Mouse (Mus musculus): ENCODE results near the gene Magi2. TPM values are rescaled to one million over a fixed set of nuclear protein-coding genes. Genes with fewer than 3 reads are reported as not detected.
A peak's percentile ranks its signal among the peaks of the same experiment; 100 is the strongest.
"Not testable (repeated sequence)": the region's sequence is repeated elsewhere in the genome, so short reads cannot be mapped to it uniquely, and the experiment has no call there.

Gene Magi2
- total RNA-seq, 1 experiment from 2014 or later = 7.6 TPM

GRCm38 (mm10) chr5:19462541-19462940 lies 235.7 kb downstream of the Magi2 start:
- no peak for DNase-seq

DNA sequence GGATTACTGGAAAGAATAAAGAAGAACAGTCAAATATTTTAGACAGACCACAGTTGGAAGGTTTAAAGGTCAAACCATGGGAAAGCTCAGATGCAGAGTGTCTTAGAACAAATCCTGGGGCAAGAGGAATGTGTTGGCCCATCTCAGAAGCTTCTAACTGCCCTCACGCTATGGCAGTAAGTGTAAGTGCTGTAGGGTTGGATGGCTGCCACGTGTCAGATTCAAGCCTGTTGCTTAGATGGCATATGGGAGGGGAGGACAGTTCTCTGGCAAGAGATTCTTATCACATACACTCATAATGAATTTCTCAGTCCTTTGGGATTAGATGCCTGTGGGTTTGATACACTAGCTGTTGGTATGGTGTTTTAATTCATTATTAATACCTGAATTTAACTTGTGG lies 238.5 kb downstream of the Magi2 start:
- peak; percentile 4 for DNase-seq

DNA sequence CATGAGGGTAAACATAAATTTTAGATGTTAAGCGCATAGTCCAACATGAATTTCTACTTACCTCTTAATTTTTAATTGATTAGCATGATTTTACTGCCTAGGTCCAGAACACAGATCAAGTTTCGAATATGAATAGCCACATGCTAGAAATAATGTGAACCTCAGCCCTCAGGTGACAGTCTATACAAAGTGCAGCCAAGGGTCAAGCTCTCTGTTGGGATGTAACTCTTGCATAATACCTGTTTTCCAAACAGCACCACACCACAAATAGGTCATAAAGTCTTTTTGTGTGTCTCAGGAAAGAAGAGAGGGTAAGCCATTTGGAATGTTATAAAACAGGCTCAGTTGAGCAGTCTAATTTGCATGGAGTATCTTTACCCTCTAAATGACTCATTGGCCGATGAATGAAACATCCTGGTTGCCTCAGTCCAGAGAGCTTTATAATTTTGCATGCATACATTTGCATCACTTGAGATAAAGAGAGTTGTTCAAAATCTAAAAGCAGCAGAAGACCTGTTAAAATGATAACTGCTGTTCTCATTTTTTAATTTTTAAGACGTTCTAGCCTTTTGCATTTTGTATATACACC lies 246.1 kb downstream of the Magi2 start:
- DNase-seq = no peak

GRCm38 (mm10) chr5:19482981-19483380 lies 256.1 kb downstream of the Magi2 start:
- DNase-seq = peak; percentile 78

DNA sequence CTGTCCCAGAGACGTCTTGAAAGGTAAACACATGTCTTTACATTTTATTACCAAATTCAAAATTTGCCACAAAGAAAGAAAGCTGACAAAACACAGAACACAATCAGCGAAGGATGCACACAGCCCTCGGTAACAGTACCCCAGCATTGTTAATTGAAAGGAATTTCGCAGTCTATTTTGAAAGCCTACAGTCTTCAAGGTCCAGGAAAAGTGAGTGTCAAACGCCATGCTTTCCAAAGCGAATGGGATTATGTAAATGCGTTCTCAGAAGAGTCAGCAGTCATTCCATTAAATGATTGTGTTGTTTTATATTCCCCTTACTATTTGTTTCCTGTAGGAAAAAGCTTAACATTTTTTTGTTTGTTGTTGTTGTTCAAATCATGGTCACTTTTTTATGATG lies 261.1 kb downstream of the Magi2 start:
- DNase-seq = no peak

DNA sequence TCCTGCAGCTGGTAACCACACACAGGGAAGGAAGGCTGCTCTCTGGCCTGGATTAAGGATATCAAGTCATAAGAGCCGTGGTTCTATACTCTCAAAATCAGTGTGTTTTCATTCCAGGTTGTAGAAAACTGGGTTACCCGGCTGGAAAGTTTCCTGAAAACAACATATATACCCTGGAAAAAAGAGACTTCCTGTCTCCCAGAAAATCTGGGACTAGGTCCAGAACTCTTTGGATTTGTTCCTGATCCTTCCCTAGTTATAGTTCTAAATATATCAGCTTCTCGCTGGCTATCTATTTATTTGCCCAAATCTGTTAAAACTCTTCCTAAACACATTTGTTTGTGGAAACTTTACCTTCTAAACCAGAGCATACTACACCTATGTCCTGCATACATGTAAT lies 274.2 kb downstream of the Magi2 start:
- no peak for DNase-seq

- DNase-seq = peak; percentile 14
Measured at GRCm38 (mm10) chr5:19522168-19522567, 295.3 kb downstream of the Magi2 start.

GRCm38 (mm10) chr5:19539348-19539747 lies 312.5 kb downstream of the Magi2 start:
- no peak for DNase-seq

DNA sequence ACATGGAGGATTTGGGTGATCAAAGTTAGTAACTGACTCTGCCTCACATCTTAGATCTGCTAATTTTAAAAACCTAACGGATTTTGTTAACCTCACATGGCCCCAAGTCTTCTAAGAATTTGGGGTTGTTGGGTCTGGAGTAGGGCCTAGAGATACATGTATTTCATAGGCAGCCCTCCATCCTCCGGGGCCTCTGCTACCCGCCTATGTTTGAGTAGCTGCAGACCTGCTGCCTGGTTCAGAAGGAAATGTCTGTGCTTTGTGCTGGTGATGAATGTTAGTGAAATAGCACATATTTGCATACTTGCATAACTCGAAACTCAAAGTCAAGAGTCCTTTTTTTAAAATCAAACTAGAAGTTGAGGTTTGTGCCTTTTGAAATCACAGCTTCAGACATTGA lies 319.6 kb downstream of the Magi2 start:
- DNase-seq = no peak

- no peak for DNase-seq
Measured at GRCm38 (mm10) chr5:19546900-19547299, 320.1 kb downstream of the Magi2 start.

DNA sequence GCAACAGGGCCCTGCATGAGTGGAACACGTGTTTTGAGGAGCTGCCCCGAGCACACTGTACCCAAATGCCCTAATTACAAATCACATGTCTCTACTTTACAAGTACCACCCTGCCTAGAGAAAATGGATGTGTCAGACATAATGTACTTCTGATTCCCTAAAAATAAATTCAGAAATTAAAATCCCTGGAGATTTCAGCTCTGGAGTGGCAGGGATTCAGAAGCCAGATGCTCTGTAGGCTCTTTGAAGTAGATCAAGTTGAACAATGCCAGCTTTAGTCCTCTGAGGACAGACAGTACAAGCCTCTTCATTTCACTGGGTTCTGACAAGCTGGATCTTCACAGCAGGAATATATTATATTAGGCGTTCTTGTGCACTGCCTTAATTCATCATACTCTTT lies 326.7 kb downstream of the Magi2 start:
- no peak for DNase-seq

DNA sequence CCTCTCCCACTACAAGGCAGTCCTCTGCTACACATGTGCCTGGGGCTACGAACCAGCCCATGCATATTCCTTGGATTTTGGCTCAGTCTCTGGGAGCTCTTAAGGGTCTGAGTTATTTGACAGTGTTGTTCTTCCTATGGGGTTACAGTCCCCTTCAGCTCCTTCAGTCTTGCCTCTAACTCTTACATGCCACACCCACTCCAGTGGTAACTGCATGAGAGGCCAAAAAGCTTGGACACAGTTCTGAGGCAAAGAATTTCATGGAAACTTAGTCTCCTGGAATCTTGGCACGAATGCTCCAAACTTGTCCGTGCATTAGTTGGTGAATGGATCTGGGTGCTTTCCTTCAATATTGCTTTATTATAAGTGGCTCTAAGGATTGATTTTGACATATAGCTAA lies 338.8 kb downstream of the Magi2 start:
- DNase-seq = no peak

GRCm38 (mm10) chr5:19566136-19566535 lies 339.3 kb downstream of the Magi2 start:
- DNase-seq = not testable (repeated sequence)

- DNase-seq = no peak
Measured at GRCm38 (mm10) chr5:19607700-19608099, 380.9 kb downstream of the Magi2 start.

DNA sequence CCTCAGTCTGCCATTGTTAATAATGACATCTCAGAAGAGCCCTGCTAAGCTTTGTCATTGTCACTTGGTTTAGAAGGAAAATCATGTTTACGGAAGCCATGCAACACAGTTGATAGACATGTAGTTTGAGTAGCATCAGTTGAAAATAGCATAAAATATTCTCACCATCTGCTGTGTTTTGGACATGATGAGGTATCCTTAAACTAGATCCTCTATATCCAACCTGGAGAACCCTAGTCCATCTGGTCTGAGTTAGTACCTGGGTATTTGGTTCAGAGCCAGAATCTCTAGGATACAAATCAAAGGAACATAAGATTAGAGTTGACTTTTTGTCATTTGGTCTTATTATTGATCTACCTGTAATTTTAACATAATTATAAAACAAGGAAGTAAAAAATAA lies 385.0 kb downstream of the Magi2 start:
- DNase-seq = no peak

- no peak for DNase-seq
Measured at GRCm38 (mm10) chr5:19621678-19622077, 394.8 kb downstream of the Magi2 start.

DNA sequence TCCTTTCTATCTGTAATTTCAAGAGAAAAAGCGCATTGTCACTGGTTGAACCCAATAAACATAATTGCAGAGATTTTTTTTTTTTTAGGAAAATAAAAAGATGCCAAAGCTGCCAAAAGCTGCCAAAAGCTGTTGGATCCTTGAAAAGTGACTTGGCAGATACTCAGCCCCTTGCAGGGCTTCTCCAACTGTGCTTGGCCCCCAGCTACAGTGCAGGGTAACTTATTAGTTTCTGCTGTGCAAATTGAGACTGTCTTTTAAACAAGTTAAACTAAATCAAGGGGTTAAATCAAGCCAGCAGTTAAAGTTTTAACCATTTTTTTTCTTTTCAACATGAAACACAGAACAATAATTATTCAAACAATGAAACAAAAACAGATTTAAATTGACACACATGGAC lies 407.1 kb downstream of the Magi2 start:
- no peak for DNase-seq

GRCm38 (mm10) chr5:19637789-19638188 lies 411.0 kb downstream of the Magi2 start:
- no peak for DNase-seq

- DNase-seq = no peak
Measured at GRCm38 (mm10) chr5:19655986-19656385, 429.1 kb downstream of the Magi2 start.

DNA sequence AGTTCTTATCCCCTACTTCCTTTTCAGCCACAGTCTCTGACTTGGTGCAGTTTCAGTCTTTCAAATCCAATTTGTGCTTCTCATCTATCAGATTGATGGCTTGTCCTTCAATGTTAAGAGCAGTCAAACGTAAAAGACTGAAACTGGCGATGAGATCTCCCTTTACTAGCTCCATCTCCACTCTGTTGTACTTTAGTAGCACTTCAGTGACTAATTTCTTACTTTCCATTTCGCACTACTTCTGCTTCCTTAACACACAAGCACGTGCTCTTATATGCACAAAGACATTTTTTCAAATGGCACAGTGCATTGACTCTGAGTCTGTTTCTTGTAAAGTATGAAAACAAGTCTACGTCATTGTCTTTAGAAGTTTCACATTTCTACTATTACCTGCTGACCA lies 439.6 kb downstream of the Magi2 start:
- DNase-seq = no peak

- no peak for DNase-seq
Measured at GRCm38 (mm10) chr5:19717296-19717695, 490.5 kb downstream of the Magi2 start.

DNA sequence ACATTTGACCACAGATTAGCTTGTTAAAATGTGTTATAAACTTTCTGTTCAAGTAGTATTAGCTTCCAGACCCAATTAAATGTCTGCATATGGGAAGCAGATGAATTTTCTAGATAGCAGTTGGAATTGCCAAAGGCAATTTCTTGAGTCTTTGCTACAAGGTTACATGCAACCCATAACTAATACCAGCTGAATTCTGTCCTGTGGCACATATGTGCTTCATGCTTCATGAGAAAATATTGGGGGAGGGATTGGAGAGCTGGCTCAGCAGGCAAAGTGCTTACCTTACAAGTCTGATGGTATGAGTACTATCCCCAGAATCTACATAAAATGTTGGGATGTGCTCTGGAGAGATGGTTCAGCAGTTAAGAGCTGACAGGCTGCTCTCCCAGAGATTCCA lies 499.4 kb downstream of the Magi2 start:
- no peak for DNase-seq

- DNase-seq = no peak
Measured at GRCm38 (mm10) chr5:19745376-19745775, 518.5 kb downstream of the Magi2 start.

DNA sequence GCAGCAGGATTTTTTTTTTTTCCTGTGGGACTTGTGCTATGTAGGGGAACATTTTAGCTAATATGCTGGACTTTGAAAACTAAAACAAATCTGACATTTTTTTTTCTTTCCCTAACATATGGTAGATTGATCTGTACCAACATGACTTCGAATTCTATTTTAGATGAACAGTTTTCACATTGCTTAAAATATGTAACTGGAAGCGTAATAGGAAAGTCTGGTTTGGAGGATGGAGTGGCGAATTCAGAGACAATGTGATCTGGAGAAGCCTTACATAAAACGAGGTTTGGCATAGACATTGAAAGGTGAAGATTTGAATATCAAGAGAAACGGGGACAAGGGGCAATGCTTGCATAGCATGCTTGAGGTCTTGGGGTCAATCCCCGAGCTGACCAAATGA lies 519.1 kb downstream of the Magi2 start:
- no peak for DNase-seq

Data from adrenal gland, postnatal 14 days (tissue).